Mouse (Mus musculus): ENCODE measurements around the gene Cntn3.

- TF ChIP-seq CTCF (IDR thresholded peaks at IDR 0.05; ENCODE audit: borderline replicate concordance, insufficient read depth, low read depth, low read length) (no peak), POLR2A (IDR thresholded peaks at IDR 0.05; ENCODE audit: borderline replicate concordance, insufficient read depth, low read length) (no peak)
Observed at GRCm38 (mm10) chr6:102363291-102363832, 209.5 kb downstream of the Cntn3 start.

All from cerebellum, adult 2 months (tissue).